Mouse (Mus musculus) layer of hippocampus, postnatal 25 days (tissue): ENCODE data around the gene Tcerg1l. TPM values are rescaled to one million over a fixed set of nuclear protein-coding genes. Genes with fewer than 3 reads are reported as not detected.

Experiments
- DNase-seq, 2 experiments: peaks; one replicate each; pipeline ENCODE4 v3.0.0; 2022; ENCODE audit warnings: mixed read lengths in 2 of 2, low spot score in 1 of 2; ENCODE audit errors: extremely low spot score in 1 of 2
- total RNA-seq, 2 experiments: library from RNA; stranded (reverse); gene quantifications; 2 replicates each; pipeline ENCODE4 v1.2.3; 2021

Gene Tcerg1l
- total RNA-seq, 2 experiments from 2014 or later, result 10.6 to 13.8 TPM

GRCm38 (mm10) chr7:138365519-138365918 lies 32.0 kb downstream of the Tcerg1l start:
- DNase-seq, result no peak

DNA sequence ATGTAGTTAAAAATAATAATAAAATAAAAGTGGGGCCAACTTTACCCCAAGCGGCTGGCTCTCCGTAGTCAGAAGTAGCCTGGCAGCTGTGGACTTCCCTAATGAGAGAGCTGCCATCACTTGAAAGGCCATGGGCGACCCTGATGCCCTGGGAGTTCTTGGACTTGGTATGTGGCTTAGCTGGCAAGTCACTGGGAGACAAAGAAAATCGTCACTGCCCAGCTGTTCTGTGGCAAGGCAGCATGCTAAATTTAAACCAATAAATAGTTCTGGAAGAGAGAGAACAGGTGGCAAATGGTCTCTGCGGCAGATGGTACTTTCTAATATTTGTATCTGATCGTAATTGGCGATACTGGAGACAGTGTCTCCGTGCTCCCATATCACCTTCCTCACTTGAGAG lies 40.1 kb downstream of the Tcerg1l start:
- DNase-seq, result no peak

DNA sequence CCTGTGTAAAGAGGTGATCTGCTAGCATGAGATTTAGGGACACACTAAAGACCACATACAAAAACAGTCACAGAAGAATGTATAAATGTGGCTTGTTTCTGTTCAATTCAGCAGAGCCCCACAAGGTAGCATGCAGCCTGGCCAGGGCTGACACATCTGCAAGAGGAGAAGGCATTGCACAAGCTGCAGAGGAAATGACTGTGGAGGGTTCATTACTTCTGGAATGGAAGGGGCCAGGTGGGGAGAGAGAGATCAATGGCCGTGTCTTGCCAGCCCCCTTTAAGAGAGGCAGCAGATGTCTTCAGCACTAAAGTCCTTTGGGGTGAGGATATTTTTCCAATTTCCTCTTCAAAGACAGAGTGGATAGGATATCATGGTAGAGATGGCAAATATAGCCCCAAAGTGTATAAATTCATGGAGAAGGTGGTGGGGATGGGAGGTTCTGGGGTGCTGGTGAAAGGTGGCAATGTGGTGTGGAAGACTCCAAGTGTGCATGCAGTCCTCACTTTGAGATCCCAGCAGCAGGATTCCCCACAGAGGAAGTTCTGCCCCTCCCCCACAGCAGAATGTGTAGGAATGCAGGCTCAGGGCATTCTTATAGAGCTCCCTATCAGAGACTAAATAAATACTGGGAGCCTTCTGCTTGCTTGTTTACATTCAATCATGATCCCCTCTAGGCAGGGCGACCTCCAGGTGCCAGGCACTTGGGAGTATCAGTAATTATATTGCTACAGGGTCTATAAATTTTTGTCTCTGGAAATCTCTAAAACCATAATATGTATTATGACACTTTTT lies 40.7 kb downstream of the Tcerg1l start:
- no peak for DNase-seq

- DNase-seq, result no peak
These were observed 52.1 kb downstream of the Tcerg1l start for GRCm38 (mm10) chr7:138345451-138345850.

DNA sequence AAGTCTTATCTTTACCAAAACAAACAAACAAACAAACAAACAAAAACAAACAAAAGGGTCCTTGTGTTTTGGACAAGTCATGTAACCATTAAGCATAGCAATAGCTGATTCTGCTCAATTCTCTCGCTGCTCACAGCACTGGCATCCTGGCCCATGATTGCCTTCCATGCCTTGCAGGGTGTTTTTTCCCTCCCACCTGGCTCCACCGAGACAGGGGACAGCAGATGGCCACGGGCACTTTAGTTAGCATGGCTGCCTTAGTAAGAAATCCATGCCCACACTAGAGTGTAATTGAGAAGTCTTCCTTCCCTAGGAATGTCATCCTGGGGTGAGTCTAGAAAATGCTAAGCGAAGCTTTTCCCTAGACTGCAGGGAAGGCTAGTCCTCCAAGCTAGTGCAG lies 59.1 kb downstream of the Tcerg1l start:
- DNase-seq, result no peak

DNA sequence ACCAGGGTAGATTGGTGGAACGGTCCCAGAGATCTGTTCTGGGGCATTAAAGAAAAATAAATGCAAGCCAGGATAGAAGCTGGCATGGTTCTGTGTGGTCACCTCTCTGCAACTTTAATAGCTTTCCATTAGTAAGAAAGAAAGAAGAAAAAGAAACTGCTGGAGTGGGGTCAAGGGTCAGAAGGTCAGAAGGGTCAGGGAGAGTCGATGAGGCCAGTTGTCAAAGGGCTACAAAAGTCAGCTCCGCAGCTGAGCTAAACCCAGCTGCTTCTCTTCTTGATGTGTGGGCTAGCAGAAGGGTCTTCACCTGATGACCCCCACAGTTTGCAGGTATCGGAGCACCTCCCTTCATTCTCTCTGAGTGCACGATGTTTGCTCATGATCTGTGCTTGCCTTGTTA lies 59.6 kb downstream of the Tcerg1l start:
- no peak for DNase-seq

DNA sequence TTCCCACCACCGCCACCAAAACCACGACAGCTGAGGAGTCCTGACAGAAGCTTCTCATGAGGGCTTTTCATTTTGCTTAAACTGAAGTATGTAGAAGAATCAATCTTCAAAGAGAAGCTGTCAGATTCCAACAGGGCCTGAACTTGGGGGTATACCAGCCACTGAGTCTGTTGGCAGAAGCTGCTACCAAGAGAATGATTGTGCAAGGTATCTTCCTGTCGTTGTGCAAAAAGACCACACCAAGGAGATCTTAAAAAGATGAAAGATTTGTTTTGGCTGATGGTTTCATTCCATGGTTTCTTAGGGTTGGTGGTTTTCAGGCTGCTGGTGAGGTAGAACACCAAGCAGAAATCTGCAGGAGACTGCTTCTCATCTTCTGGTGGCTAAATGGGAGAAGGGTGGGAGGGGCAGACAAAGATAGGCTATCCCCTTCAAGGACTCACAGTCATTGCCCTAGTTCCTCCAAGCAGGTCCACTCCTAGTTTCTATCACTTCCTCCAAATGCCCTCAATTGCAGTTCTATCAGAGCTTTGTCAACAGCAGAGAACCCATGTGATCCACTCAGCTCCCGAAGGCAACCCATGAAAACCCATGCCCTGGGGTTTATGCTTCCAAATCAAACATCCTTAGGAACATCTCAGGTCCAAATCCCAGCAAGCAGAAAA lies 64.9 kb downstream of the Tcerg1l start:
- DNase-seq, result no peak

- no peak for DNase-seq
These were observed 66.3 kb downstream of the Tcerg1l start for GRCm38 (mm10) chr7:138331266-138331665.

- peak in 1 of 2 experiments; percentile 11 for DNase-seq
These were observed 68.9 kb downstream of the Tcerg1l start for GRCm38 (mm10) chr7:138328637-138329036.

DNA sequence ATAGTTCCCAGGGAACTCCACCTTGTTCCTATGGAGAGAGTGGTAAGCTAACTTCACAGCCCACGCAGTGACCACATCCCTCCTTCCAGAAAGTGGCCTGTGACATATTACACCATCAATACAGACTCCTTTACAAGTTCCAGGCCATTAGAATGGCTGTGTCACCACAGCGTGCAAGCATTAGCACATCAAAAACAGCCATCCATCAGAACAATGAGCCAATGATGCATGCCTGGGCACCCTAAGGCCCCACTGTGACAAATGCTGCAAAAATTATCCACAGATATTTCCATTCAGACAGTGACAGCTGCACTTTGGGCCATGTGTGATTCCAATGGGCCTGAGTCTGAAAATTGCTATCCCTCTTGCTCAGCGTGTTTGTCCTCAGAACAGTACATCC lies 70.8 kb downstream of the Tcerg1l start:
- no peak for DNase-seq

GRCm38 (mm10) chr7:138313733-138314132 lies 83.8 kb downstream of the Tcerg1l start:
- DNase-seq, result no peak

DNA sequence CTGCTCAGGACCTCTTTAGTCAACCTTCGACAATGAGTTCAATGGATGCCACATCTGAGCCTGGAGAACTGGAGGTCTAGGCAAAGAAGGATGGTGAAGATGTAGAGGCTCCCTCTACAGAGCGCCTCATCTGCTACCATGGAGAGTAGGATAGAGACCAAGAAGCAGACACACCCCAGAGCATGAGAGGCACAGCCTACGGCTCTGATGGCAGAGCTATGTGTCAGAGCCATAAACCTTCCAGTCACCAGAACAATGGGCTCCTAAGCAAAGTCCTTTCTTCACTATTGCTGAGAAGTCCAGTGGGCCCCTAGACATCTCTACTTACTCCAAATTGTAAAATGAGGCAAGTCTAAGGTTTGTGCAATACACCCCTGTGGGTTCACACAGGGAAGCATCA lies 91.4 kb downstream of the Tcerg1l start:
- DNase-seq, result no peak

DNA sequence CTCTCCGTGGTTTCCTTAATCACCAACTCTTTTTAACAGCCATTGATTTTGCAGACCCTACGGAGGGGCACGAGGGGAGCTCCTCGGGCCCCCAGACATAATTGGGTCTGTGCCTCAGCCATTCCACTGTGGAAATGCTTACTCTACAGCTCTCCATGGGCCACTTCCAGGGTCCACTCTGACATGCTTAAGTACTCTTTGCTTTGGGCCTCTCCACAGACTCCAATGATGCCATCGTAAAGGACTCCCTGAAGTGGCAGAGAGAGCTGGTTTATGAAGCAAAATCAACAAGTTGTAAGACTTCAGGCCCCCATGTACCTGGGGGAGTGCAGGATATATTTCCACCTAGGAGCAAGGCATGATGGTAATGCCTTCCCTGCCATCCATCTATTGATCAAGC lies 112.7 kb downstream of the Tcerg1l start:
- no peak for DNase-seq

- DNase-seq, result no peak
These were observed 122.3 kb downstream of the Tcerg1l start for GRCm38 (mm10) chr7:138275263-138275662.

DNA sequence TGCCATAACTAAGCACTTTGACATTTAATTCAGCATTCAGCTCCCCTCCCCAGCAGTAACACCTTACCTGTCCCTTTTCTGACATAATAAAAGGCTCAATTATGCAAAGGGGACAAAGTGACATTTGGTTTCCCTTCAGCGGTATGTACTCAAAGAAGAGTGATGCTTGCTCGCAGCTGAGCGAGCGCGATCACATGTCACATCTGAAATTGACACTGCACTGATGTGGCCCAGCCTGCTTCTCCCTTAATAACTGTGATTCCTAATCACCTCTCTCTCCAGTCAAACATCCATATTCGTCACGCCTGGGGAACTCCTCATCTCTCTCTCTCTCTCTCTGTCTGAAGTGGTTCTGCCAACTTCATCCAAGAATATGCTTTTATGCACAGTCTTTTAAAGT lies 126.2 kb downstream of the Tcerg1l start:
- DNase-seq, result no peak

GRCm38 (mm10) chr7:138269386-138269785 lies 128.1 kb downstream of the Tcerg1l start:
- no peak for DNase-seq

- no peak for DNase-seq
These were observed 129.4 kb downstream of the Tcerg1l start for GRCm38 (mm10) chr7:138267976-138268646.

DNA sequence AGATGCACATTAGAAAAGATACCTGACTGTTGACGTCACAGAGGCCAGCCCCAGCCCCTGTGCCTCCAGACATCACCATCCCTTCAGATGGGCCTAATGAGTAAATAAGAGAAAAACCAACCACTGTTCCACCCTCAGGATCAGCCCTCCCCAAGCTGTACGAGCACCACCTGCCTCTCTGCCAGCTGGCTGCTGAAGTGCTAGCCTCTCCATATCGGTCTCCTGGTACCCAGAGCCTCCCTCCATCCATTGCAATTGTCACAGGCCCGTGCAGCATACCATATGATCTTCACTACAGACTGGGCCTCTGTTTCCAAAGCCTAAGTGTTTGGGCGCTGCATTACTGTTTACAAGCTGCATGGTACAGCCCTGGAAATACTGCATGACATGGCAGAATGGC lies 148.9 kb downstream of the Tcerg1l start:
- DNase-seq, result no peak

GRCm38 (mm10) chr7:138248176-138248575 lies 149.4 kb downstream of the Tcerg1l start:
- DNase-seq, result peak in 1 of 2 experiments; percentile 13

- no peak for DNase-seq
These were observed 150.8 kb downstream of the Tcerg1l start for GRCm38 (mm10) chr7:138246684-138247083.

GRCm38 (mm10) chr7:138242229-138242628 lies 155.3 kb downstream of the Tcerg1l start:
- DNase-seq, result no peak
